Mouse (Mus musculus): ENCODE data around the gene Tfrc.
"Not testable (repeated sequence)": the region's sequence is repeated elsewhere in the genome, so short reads cannot be mapped to it uniquely, and the experiment has no call there.

The Tfrc gene

GRCm38 (mm10) chr16:32612052-32612451 is 3.3 kb downstream of the Tfrc start:
- in situ Hi-C loops (cut with MseI, MboI) = loop anchor here in 1 of 2 experiments (5.0 kb wide), 1 partner anchor 100 kb away; no protein-coding TSS in a partner anchor

- in situ Hi-C loops (cut with MseI, MboI) = loop anchor here in 1 of 2 experiments (5.0 kb wide), 1 partner anchor 101 kb away; no protein-coding TSS in a partner anchor
These were observed 4.6 kb downstream of the Tfrc start for GRCm38 (mm10) chr16:32613269-32613834.

DNA sequence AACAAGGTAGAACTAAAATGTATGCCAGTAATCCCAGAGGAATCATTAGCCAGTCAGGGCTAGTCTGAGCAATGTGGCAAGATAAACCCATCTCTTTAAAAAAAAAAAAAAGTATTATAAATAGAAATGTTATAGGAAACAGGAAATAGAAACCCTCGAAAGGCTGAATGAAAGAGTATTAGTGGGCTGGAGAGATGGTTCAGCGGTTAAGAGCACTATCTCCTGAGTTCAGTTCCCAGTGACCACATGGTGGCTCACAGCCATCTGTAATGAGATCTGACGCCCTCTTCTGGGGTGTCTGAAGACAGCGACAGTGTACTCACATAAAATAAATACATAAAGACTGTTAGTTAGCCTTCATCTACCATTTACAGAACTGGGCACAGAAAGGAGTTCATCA is 5.3 kb downstream of the Tfrc start:
- in situ Hi-C loops (cut with MseI, MboI) = loop anchor here in 1 of 2 experiments (5.0 kb wide), 1 partner anchor 102 kb away; no protein-coding TSS in a partner anchor

DNA sequence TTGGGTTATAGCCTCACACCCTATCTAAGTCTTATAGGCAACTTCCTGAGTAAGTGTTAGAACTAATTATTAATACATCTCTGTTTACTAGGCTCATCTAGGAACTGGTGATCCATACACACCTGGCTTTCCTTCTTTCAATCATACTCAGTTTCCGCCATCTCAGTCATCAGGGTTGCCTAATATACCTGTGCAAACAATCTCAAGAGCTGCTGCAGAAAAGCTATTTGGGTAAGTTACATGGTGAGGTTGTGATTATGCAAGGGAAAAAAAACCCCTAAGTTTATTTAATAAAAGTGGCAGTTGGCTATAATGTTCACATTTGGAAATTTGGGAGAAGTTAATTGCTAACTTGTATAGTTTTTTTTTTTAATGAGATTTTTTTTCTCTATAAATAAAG is 10.2 kb downstream of the Tfrc start:
- in situ Hi-C loops (cut with MseI, MboI) = loop anchor here in 1 of 2 experiments (5.0 kb wide), 1 partner anchor 112 kb away; no protein-coding TSS in a partner anchor

- in situ Hi-C loops (cut with MseI, MboI) = no loop called here
These were observed 19.4 kb downstream of the Tfrc start for GRCm38 (mm10) chr16:32628140-32628539.

DNA sequence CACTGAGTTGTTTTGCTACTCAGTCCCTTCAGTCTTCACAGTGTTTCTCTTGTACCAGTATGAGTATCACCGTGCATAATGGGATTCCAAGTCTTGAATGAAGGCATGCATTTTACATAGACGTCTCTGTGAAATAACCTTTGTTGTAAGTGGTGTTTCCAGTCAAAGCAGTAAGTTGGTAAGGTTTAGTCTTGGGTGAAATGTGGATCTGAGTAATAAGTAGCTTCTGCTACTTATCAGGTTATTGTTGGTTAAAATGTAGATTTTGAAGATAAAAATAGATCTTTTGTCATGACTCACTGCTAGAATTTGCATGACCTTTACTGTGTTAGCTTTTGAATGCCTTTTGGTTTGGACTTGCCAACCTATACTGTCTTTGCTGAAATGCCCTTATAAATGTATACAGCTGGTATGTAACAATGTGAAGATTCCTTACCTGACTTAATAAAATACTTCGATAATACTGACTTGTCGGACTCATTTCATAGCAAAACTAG is 23.7 kb downstream of the Tfrc start:
- in situ Hi-C loops (cut with MseI, MboI) = no loop called here

- in situ Hi-C loops (cut with MseI, MboI) = no loop called here
These were observed 24.8 kb downstream of the Tfrc start for GRCm38 (mm10) chr16:32633486-32634012.

- in situ Hi-C loops (cut with MseI, MboI) = no loop called here
These were observed 25.5 kb downstream of the Tfrc start for GRCm38 (mm10) chr16:32634183-32634582.

DNA sequence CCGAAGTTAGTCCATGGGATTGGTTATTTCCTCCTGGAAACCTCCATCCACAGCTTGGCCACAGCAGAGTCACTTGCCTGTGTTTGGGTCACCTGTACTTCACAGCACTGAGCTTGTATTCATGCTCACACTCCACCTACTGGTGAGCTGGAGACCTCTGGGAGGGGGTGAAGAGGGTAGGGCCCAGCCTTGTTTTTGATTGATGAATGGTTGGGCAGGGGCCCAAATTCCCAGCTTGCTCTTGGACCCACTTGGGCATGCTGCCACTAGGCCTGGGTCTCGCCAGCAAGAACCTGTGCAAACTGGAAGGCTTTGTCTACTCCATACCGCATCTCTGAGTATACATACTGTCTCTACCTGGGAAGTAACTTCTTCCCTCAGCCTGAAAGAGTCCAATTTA is 26.6 kb downstream of the Tfrc start:
- in situ Hi-C loops (cut with MseI, MboI) = loop anchor here in 1 of 2 experiments (5.0 kb wide), 1 partner anchor 47 kb away; no protein-coding TSS in a partner anchor

DNA sequence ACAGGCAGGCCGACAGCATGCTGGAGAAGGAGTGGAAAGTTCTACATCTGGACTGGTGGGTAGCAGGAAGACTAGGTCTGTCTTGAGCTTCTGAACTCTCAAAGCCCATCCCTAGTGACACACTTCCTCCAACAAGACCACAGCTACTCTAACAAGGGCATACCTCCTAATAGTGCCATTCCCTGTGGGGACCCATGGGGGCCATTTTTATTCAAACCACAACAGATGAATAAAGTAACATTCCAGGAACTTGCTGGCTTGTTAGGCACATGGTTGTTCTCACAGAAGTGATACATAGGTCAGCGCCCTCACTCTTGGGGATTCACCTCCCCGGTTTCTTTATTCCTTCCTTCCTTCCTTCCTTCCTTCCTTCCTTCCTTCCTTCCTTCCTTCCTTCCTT is 27.6 kb downstream of the Tfrc start:
- in situ Hi-C loops (cut with MseI, MboI) = loop anchor here in 1 of 2 experiments (5.0 kb wide), 1 partner anchor 46 kb away; no protein-coding TSS in a partner anchor

DNA sequence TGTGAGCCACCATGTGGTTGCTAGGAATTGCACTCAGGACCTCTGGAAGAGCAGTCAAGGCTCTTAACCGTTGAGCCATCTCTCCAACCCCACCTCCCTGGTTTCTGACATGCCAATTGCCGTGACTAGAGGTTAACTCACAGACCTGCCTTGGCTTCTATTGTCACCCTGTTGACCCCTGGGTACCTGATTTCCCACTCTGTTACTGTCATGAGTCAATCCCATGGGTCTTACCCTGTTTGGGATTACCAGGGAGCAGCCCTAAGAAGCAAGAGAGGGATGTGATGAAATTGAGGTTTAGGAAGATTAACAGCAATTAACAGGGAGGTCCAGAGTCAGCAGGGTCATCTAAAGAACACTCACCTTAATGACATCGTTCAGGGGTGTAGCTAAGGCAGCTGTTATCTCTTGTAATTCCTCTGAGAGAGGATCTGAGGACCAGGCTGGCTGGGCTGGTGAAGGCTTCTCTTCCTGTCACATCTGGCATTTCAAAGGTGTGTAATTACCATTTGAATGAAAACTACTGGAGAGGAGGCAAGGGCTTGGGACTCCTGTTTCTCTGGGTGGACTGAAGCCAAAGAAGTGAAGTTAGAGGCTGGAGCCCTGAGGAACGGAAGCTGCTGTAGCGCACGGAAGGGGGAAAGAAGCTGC is 28.3 kb downstream of the Tfrc start:
- in situ Hi-C loops (cut with MseI, MboI) = loop anchor here in 1 of 2 experiments (5.0 kb wide), 1 partner anchor 45 kb away; no protein-coding TSS in a partner anchor

GRCm38 (mm10) chr16:32638476-32638875 is 29.8 kb downstream of the Tfrc start:
- in situ Hi-C loops (cut with MseI, MboI) = loop anchor here in 1 of 2 experiments (5.0 kb wide), 1 partner anchor 44 kb away; no protein-coding TSS in a partner anchor

DNA sequence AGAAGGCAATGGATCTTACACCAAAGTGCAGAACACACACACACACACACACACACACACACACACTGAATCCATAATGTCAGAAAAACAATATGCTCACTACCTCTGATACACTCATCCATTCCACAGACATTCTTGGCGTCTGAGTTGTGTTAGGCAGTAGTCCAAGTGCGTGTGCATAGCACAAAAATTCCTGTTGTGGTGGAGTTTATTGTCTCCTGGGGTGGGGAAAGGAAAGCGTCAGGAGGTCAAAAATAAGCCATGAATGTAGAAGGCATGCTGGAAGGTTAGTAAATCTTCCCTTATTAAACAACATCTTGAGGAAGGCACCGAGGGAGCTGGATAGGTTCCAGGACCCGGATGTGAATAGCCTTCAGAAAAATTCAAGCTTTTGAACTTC is 31.4 kb downstream of the Tfrc start:
- in situ Hi-C loops (cut with MseI, MboI) = no loop called here

DNA sequence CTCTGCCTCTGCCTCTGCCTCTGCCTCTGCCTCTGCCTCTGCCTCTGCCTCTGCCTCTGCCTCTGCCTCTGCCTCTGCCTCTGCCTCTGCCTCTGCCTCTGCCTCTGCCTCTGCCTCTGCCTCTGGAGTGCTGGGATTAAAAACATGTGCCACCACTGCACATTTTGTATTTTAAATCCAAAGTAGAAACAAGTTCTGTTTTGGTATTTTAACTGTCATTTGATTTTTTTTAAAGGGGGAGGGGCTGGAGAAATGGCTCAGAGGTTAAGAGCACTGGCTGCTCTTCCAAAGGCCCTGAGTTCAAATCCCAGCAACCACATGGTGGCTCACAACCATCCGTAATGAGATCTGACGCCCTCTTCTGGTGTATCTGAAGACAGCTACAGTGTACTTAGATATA is 32.0 kb downstream of the Tfrc start:
- in situ Hi-C loops (cut with MseI, MboI) = not testable (repeated sequence)

DNA sequence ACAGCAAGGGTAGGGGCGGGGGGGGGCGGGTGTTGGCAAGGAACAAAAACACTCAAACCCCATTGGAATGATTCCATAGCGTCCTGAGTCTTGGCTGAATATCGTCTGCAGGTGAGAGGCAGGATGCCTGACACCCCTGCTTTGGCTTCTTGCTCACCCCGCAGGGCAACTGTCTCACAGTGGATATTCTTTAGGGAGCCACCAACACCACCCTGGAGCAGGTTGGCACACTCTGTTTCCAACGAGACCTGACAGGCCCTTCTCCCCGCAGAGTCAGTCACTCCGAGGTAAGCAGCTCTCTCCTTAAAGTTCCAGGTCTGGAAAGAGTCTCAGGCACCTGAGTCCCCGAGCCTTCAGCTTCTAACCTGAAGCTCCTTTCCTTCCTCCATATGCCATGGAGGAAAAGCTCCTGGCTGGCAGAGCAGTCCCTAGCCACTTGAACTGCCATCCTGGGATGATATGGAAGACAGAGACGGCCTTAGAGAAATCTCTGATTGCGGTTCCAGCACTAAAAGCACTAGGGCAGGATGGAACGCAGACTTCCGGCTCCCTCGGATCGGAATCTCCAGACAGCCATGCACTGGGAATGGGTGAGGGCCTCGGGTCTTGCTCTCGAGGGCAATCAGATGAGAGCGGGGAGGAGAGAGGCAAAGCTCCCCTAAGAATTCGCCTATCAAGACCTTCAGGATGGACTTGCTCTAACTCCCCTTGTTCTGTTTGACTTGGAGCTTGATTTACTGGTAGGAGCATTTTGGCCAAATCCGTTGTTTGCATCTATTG is 32.9 kb downstream of the Tfrc start:
- in situ Hi-C loops (cut with MseI, MboI) = no loop called here

GRCm38 (mm10) chr16:32642280-32642679 is 33.6 kb downstream of the Tfrc start:
- in situ Hi-C loops (cut with MseI, MboI) = no loop called here

DNA sequence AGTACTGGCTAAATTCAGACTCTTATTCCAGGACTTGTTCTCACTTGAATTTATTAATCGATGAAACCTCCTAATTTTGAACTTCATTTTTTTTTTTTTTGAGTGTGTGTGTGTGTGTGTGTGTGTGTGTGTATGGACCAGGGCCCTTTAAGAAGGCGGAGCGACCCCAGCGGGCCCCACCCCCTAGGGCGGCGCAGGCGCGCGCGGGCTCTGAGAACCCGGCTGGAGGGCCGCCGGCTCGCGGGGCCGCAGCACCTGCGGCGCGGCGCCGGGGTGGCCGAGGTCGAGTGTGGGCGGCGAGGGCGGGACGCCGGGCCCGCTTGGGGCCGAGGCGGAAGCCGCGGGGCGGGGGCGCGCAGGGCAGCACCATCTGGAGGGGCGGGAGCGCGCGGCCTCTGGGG is 34.9 kb downstream of the Tfrc start, which contains the start of gene Tnk2:
Tnk2 (plus strand) TSS at position 214 of the 401 bp plus-strand sequence.
- in situ Hi-C loops (cut with MseI, MboI) = no loop called here

- in situ Hi-C loops (cut with MseI, MboI) = no loop called here
These were observed 35.5 kb downstream of the Tfrc start for GRCm38 (mm10) chr16:32644069-32644800.

GRCm38 (mm10) chr16:32644801-32645170 is 36.1 kb downstream of the Tfrc start:
- in situ Hi-C loops (cut with MseI, MboI) = loop anchor here in 1 of 2 experiments (5.0 kb wide), 1 partner anchor 43 kb away; no protein-coding TSS in a partner anchor

- in situ Hi-C loops (cut with MseI, MboI) = loop anchor here in 1 of 2 experiments (5.0 kb wide), 1 partner anchor 42 kb away; no protein-coding TSS in a partner anchor
These were observed 36.7 kb downstream of the Tfrc start for GRCm38 (mm10) chr16:32645361-32645914.

Measured in mouse trophoblast stem cell (cell line).